Mouse (Mus musculus) retina, embryonic 14.5 days (tissue): Measurements from ENCODE around the gene Ttl.

Experiments used
- DNase-seq: peaks from one replicate; pipeline ENCODE4 v3.0.0-alpha.2; 2015; ENCODE audit warnings: low spot score

Ttl gene

GRCm38 (mm10) chr2:129065437-129066282 is at the start of gene Ttl:
Ttl (plus strand) TSS chr2:129065942.
- peak; percentile 85 for DNase-seq

- DNase-seq: no peak
These were observed 45.6 kb upstream of the Ttl start for GRCm38 (mm10) chr2:129020106-129020505.

DNA sequence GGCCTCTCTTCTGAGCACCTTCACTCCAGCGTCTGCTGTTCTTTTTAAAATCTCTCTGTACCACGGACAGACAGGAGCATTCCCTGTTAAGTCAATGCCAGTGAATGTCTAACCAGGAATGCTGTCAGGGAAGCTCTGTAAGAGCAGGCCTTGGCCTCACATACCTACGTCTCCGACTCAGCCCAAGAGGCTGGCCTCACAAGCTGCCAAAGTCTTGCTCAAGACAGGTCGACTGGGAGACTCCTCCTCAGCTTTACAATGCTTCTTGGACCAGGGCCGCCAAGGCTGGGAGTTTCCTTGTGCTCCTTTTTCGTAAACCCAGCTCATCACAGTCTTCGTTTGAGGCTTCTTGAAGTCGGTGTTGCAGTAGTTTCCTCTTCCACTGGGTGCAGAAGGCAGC is 40.9 kb upstream of the Ttl start:
- no peak for DNase-seq

- DNase-seq: no peak
These were observed 30.4 kb upstream of the Ttl start for GRCm38 (mm10) chr2:129035381-129035780.

GRCm38 (mm10) chr2:129038426-129038936 is 27.3 kb upstream of the Ttl start:
- DNase-seq: no peak

DNA sequence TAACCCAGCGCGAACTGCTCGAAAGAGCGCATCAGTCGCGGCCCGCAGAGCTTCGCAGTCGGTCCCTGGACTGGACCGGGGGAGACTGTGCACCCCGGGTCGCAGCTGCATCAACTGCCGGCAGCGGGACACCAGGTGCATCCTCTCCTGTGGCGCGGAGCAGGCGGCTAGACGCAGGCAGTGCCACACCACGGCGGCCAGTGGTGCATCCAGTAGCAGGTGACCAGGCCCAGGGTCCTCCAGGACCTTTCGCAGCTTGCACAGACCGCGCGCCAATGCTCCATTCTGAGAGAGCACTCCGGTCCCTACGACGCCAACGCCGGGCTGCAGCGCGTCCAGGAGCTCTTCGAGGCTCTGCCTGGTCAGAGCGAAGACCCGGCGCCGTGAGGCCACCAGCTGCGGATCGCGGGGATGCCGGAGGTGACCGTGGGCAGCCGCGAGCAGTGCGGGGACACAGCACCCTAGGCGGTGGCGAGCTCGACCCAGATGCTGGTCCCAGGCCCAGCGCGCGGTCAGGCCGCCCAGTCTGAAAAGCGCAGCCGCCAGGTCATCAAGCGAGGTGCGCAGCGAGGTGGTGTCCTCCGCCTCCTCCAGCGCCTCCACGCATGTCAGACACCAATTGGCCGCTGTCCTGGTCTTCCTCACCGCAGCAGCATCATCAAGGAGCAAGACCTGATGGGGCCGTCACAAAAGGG is 26.7 kb upstream of the Ttl start:
- DNase-seq: peak; percentile 72

- DNase-seq: peak; percentile 11
These were observed 25.2 kb upstream of the Ttl start for GRCm38 (mm10) chr2:129040567-129040966.

DNA sequence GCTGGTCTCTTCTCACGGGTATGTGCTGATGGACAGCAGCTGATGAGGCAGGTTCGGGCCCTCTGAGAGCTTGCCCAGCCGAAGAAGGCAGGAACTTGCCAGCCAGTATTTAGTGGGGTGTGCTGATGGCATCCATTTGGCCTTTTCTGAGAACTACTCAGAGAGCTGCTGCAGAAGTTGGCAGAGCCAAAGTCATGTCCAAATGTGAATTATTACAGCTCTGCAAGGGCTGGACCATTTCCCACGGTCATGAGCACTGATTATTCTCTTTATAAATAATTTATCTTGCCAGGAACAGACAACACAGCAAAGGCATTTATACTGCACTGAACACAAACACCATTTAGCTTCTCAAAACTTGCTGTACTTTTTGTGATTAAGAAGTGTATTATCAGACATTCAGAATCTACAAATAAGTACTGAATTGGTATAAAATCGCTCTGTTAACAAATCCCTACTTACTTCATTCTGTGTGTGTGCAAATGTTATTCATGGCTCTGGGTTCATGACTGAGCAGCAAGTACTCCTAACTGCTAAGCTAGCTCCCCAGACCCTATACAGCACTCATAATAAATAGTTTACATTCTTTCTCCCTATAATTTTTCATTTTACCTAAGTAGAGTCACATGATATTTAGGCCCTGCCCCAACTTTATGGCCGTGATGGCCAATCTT is 19.4 kb upstream of the Ttl start:
- DNase-seq: no peak

DNA sequence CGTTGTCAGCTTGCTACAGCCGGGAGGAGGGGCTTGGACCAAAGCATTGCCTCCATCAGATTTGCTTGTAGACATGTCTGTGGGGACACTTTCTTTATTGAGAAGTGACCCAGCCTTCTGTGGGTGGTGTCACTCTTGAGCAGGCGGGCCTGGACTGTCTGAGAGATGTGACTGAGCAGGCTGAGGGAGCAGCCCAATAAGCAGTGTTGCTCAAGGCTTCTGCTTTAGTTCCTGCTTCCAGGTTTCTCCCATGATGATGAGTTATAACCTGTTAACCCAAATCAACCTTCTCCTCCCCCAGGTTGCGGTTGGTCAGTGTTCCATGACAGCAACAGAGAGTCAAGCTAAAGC is 18.9 kb upstream of the Ttl start:
- no peak for DNase-seq

- DNase-seq: no peak
These were observed 17.9 kb upstream of the Ttl start, which contains the start of gene Vinac1 for GRCm38 (mm10) chr2:129047811-129048210. Vinac1 (minus strand) TSS chr2:129048172.

DNA sequence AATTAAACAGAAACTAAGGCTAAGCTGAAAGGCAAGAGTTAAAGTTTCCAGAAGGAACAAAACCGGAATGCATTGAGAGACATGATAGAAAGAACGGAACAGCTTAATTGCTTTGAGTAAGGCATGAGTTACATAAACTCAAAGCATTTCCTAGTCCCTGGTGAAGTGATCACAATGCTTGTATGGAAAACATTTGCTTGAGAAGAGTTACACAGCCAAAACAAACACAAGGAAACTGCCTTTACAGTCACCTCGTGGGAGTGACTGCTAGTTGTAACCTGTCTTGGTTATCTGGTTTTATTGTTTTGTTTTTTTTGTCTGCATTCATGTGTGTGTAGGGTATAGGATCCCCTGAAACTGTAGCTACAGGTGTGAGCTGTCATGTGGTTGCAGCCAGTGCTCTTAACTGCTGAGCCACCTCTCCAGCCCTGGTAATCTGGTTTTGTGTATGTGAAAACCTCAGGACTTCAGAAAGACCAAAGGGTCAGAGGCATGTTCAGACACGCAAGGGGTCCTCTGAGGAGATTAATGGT is 13.2 kb upstream of the Ttl start:
- no peak for DNase-seq

- DNase-seq: no peak
These were observed 10.0 kb upstream of the Ttl start for GRCm38 (mm10) chr2:129055741-129056140.

DNA sequence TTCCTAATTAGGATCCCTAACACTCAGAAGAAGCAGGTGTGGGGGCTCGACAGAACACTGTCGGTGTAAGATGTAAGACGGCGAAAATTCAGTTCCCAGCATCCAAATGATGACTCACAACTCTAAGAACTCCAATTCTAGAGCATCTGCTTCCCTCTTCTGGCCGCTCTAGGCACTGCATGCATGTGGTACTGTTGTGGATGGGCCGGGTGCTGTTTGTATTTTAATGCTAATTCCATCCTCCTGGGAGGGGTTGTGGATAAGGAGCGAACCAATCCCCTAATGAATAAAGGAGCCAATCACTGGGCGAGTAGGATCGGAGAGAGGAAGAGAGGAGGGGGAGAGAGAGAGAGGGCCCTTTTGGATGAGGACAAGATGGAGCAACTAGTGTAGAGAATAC is 9.1 kb upstream of the Ttl start:
- DNase-seq: peak; percentile 39

GRCm38 (mm10) chr2:129057256-129057655 is 8.5 kb upstream of the Ttl start:
- no peak for DNase-seq

- DNase-seq: no peak
These were observed 7.8 kb upstream of the Ttl start for GRCm38 (mm10) chr2:129057920-129058361.

GRCm38 (mm10) chr2:129061456-129062059 is 4.2 kb upstream of the Ttl start:
- no peak for DNase-seq

- DNase-seq: peak; percentile 60
These were observed 584 bp downstream of the Ttl start for GRCm38 (mm10) chr2:129066326-129066725.

GRCm38 (mm10) chr2:129070296-129070695 is 4.6 kb downstream of the Ttl start:
- no peak for DNase-seq

GRCm38 (mm10) chr2:129078313-129078712 is 12.6 kb downstream of the Ttl start:
- no peak for DNase-seq

DNA sequence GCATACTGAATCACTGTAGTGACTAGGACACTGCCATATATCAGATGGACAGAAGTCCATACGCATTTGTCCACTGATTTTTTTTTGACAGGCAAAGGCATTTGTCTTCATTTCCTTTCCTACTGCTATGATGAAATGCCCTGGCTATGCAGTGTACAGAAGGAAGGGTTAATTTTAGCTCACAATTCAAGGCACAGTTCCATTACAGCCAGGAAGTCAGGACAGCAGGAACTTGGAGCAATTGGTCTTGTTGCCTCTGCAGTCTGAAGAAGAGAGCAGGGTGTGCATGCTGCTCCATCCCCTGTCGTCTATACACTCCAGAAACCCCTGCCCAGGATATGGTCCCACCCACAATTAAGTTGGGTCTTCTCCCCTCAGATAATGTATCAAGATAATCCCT is 13.5 kb downstream of the Ttl start:
- no peak for DNase-seq

DNA sequence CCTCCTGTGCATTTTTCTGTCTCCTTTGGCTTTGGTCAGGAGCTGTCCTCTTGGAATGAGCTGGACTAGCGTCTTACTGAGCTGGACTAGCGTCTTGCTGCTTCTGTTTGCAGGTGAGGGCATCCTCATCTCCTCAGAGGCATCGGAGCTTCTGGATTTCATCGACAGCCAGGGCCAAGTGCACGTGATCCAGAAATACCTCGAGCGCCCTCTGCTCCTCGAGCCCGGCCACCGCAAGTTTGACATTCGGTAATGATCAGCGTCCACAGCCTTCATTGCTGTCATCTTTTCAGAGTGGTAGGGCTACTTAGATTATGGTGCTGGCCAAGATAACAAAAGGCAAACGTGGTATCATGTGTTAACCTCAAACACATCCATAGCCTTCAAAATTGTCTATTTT is 15.4 kb downstream of the Ttl start:
- DNase-seq: no peak

- DNase-seq: no peak
These were observed 17.8 kb downstream of the Ttl start for GRCm38 (mm10) chr2:129083514-129083913.
